Mouse (Mus musculus) stomach, embryonic 16.5 days (tissue): ENCODE results near the gene Usp5. TPM values are rescaled to one million over a fixed set of nuclear protein-coding genes. Genes with fewer than 3 reads are reported as not detected.

Experiments
- ATAC-seq: fragments of 200-750 bp; cut with Nextera tagmentation; 2 replicates; pipeline ENCODE4 v1.8.0; 2017; ENCODE audit warnings: moderate number of reproducible peaks, moderate TSS enrichment; ENCODE audit not compliant: insufficient read depth, low FRiP score
- H3K27ac ChIP-seq: fragments of 300-500 bp; sonication (generic); 2 replicates; pipeline ENCODE4 v1.5.1; 2014; ENCODE audit warnings: low read length
- H3K27me3 ChIP-seq: fragments of 300-500 bp; sonication (generic); 2 replicates; pipeline ENCODE4 v1.6.1; 2014; ENCODE audit warnings: low read length, control low read depth, mixed read lengths; ENCODE audit not compliant: control insufficient read depth, insufficient read depth
- H3K36me3 ChIP-seq: fragments of 300-500 bp; sonication (generic); 2 replicates; pipeline ENCODE4 v1.6.1; 2014; ENCODE audit warnings: low read length; ENCODE audit not compliant: control insufficient read depth, insufficient read depth
- H3K4me1 ChIP-seq: fragments of 300-500 bp; sonication (generic); 2 replicates; pipeline ENCODE4 v1.6.1; 2014; ENCODE audit warnings: low read length, control low read depth, mixed read lengths; ENCODE audit not compliant: control insufficient read depth, insufficient read depth
- H3K4me2 ChIP-seq: fragments of 300-500 bp; sonication (generic); 2 replicates; pipeline ENCODE4 v1.6.1; 2014; ENCODE audit warnings: low read depth, low read length, mixed read lengths
- H3K4me3 ChIP-seq: fragments of 300-500 bp; sonication (generic); replicated peaks from 2 replicates; pipeline ENCODE4 v1.5.1; 2014; ENCODE audit warnings: mild to moderate bottlenecking, low read length
- H3K9ac ChIP-seq: fragments of 300-500 bp; sonication (generic); 2 replicates; pipeline ENCODE4 v1.6.1; 2014; ENCODE audit warnings: low read length
- H3K9me3 ChIP-seq: fragments of 300-500 bp; sonication (generic); replicated peaks from 2 replicates; pipeline ENCODE4 v1.6.1; 2016; ENCODE audit warnings: low read length, control low read depth; ENCODE audit not compliant: control insufficient read depth
- WGBS: fragments of 180-500 bp; shearing (Covaris S2); extraction: QIAGEN DNeasy Blood & Tissue Kit; methylation state at CpG from one replicate; pipeline ENCODE4 v1.1.7; 2014; 5-methylcytosine and 5-hydroxymethylcytosine counted together
- polyA plus RNA-seq: library from polyadenylated mRNA; unstranded; fragments of >200 nt; fragmentation: Nextera tagmentation; extraction: Ambion mirVana; gene quantifications from 2 replicates; pipeline ENCODE4 v1.2.1, GENCODE M21; 2015

Gene Usp5
- polyA plus RNA-seq, 1 experiment from 2014 or later: 128 TPM

DNA sequence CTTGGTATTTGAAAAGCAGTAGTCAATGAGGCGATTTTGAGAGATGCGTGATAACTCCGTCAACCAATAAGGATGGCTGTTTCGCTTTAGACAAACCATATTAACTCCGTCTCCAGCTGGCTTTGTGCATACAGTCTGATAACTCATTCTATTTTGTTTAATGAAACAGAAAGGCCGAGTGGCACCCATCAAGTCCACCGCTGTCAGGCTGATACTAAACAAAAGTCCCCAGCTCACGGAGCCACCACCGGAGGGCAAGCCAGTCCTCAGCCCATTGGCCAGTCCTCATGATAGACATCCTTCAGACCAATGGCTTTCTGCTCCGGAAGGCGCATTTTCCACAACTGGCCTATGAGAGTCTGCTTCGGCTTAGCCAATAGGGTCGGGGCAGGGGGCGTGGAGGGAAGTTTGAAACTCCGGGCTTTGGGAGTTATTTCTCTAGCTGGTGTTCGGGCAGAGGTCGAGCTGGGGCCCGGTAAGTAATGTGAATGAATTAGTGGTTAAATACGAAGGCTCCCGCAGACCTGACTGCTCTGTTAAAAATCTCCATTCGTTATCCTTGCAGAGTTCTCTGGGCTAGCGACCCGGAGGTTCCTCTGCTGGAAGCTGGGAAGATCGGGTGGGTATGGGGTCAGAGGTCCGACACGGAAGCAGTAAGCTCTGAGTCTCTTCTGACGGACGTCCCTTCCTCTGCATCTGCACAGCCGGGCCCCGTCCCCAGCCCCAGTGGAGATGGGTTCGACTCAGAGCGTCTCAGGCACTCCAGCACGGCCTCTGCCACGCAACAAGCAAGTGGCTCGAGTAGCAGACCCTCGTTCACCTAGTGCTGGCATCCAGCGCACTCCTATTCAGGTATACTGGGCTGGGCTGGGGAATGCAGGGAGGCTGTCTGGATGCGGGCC lies 766 bp upstream of the Usp5 start:
- no peaks in the 10 kb centered on the region for H3K9me3 ChIP-seq
- H3K27ac ChIP-seq: peak overlapping the region; percentile 98
- H3K4me1 ChIP-seq: peaks cover 16% of the 10 kb centered on the region
- under 1% methylated on average over 38 of the region's 38 CpGs for WGBS
- peak overlapping the region; percentile 69 for H3K4me2 ChIP-seq
- H3K4me3 ChIP-seq: peak overlapping the region; percentile 68
- ATAC-seq: peak; percentile 85
- H3K27me3 ChIP-seq: no peaks in the 10 kb centered on the region
- peaks cover 11% of the 10 kb centered on the region; the same call in 1 of the 2 replicates for H3K36me3 ChIP-seq
- peak overlapping the region; percentile 82 for H3K9ac ChIP-seq

DNA sequence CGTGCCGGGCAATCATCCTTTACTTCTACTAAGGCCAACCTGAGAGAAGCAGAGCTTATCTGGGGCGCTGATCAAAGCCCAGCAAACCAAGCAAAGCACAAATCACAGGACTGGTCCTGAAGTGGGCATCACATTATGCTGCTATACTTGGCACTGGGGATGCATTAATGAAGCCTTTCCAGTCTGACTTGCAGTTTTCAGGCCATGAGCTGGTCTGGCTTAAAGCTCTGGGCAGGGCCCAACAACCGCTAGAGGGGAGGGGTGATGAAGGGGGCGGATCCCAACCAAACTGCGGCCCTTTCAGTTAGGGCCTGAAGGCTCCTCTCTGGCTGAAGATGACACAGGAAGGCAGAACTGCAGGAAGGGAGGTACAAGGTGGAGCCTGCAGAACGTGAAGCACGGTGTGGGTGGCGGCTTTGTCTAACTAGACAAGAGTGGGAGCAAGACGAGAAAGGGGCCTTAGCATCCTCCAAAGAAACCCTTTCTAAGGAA lies 1.1 kb downstream of the Usp5 start:
- H3K9ac ChIP-seq: peak overlapping the region; percentile 70
- H3K9me3 ChIP-seq: no peaks in the 10 kb centered on the region
- H3K27ac ChIP-seq: peak overlapping the region; percentile 65
- no peaks in the 10 kb centered on the region for H3K27me3 ChIP-seq
- peaks cover 16% of the 10 kb centered on the region for H3K4me1 ChIP-seq
- WGBS: 23% methylated on average over 10 of the region's 10 CpGs
- peaks cover 15% of the 10 kb centered on the region for H3K36me3 ChIP-seq
- H3K4me2 ChIP-seq: peak overlapping the region; percentile 88
- no peak for ATAC-seq
- peak overlapping the region; percentile 68 for H3K4me3 ChIP-seq

DNA sequence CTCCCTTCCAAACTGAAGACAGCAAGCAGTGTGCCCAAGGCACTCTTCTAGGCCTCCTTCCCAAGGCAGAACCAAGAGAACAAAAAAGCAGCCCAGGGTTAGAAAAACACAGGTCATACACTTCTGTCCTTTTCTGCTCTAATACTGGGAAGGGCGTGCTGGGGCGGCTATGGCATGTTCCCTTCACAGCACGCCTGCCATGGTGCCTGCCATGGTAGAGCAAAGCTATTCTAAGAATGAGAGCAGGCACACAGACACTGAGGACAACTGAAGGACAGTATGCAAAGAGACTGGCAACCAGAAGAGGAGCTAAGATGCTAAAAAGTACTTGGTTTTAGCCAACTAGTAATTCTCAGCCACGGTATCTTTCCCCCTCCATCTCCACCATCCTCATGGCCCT lies 7.2 kb downstream of the Usp5 start:
- Histone ChIP-seq H3K27ac (no peak overlapping the region), H3K27me3 (no peaks in the 10 kb centered on the region), H3K9me3 (no peaks in the 10 kb centered on the region), H3K9ac (no peak overlapping the region), H3K4me3 (no peak overlapping the region), H3K36me3 (peaks cover 30% of the 10 kb centered on the region), H3K4me2 (no peak overlapping the region), H3K4me1 (no peaks in the 10 kb centered on the region)
- ATAC-seq: no peak
- WGBS: 96% methylated on average over 4 of the region's 4 CpGs

DNA sequence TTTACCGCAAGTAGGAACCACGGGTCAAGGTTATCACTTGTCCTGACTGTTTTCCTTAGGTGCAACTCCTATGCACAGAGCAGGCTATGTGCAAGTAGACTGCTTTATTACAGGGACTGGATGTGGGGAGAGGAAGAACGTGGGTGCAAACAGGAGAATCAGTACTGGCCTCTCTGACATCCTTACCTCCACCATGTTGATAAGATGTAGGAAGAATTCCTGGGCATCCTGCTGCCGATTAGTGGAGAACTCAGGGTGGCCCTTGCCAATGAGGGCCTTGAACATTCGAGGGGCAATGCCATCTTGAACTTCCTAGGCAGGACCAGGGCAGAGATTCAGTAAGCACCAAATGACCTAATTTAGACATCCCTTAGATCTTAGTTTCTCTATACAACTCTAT lies 8.4 kb downstream of the Usp5 start:
- ATAC-seq: no peak
- Histone ChIP-seq H3K4me1 (no peaks in the 10 kb centered on the region), H3K9me3 (no peaks in the 10 kb centered on the region), H3K36me3 (peaks cover 26% of the 10 kb centered on the region), H3K9ac (no peak overlapping the region), H3K27ac (no peak overlapping the region), H3K27me3 (no peaks in the 10 kb centered on the region), H3K4me2 (no peak overlapping the region), H3K4me3 (no peak overlapping the region)
- 92% methylated on average over 5 of the region's 5 CpGs for WGBS

DNA sequence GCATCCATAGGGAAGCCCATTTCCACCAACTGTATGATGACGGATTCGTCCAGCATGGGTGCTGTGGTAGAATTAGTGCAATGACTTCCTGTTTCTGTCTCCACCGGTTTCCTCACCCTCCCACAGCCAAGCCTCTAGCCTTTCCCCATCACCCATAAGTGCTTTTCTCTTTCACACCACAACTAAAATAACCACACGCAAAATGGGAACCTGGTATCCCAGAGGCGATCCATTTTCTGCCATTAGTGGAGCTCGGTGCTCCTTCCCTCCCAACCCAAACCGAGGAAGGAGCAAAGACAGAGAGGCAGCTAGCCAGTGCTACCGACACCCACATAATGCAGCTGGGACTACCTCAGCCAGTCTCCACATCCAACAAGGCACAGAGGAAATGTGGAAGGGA lies 11.3 kb downstream of the Usp5 start:
- ATAC-seq: no peak
- Histone ChIP-seq H3K9ac (no peak overlapping the region), H3K27me3 (no peaks in the 10 kb centered on the region), H3K4me1 (peaks cover 9% of the 10 kb centered on the region), H3K4me2 (no peak overlapping the region), H3K27ac (no peak overlapping the region), H3K4me3 (no peak overlapping the region), H3K9me3 (no peaks in the 10 kb centered on the region), H3K36me3 (peaks cover 16% of the 10 kb centered on the region)
- 87% methylated on average over 8 of the region's 8 CpGs for WGBS

DNA sequence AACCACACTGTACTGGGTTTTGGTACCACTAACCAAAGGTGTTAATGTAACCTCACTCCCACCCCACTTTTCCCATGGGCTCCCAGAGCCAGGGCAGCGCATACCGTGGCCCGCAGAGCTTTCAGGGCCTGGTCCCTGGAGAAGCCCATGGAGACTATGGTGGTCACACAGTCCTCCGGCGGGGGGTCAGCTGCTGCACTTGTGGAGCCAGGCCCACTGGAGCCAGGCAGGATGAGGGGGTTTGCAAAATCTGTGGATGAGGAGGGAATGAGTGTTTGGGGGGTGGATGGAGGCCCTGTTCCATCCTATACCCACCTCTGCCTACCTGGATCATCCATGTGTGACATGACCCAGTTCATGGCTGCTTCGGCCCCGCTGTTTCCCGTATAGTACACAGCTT lies 11.7 kb downstream of the Usp5 start:
- no peak overlapping the region for H3K27ac ChIP-seq
- no peak overlapping the region for H3K4me2 ChIP-seq
- 93% methylated on average over 8 of the region's 8 CpGs for WGBS
- H3K4me3 ChIP-seq: no peak overlapping the region
- H3K27me3 ChIP-seq: no peaks in the 10 kb centered on the region
- H3K9ac ChIP-seq: no peak overlapping the region
- peaks cover 14% of the 10 kb centered on the region for H3K4me1 ChIP-seq
- ATAC-seq: no peak
- H3K9me3 ChIP-seq: no peaks in the 10 kb centered on the region
- H3K36me3 ChIP-seq: peaks cover 16% of the 10 kb centered on the region

DNA sequence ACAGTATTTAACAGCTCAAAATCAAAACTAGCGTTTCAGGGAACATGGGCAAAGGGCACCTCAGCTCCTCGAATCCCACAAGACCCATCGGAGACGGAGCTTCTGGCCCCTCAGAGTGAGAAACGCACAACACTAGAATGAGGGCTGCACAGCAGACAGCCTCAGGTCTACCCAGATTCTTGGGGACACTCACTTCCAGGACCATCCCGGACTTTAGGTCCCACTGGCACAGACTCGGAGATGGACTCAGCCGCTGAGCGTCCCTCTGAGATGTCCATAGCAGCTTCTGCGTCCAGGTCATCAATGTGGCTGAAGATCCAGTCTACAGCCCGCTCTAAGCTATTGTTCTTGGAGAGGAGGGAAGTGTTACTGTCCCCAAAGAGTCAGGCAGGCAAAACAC lies 12.2 kb downstream of the Usp5 start:
- H3K27ac ChIP-seq: no peak overlapping the region

DNA sequence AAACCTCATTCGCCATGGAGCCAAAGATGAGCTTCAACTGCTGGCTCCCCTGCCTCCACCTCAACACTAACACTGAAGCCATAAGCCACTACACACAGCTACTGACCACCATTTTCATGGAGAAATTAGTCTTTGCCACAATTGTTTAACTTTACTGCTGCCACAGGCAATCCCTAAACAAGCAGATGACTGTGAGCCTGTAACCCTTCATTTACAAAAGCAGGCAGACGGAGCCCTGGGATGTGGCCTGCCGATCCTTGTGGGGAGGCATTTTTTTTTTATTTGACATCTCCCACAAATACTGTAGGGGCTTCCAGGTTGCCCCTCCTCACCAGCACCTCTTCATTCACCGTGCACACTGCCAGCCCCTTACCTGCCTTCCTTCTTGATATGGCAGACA lies 12.7 kb downstream of the Usp5 start:
- no peaks in the 10 kb centered on the region for H3K27me3 ChIP-seq
- 74% methylated on average over 4 of the region's 4 CpGs for WGBS
- H3K4me1 ChIP-seq: peaks cover 21% of the 10 kb centered on the region
- no peak for ATAC-seq
- no peak overlapping the region for H3K4me3 ChIP-seq
- H3K36me3 ChIP-seq: peaks cover 22% of the 10 kb centered on the region
- no peak overlapping the region for H3K27ac ChIP-seq
- no peaks in the 10 kb centered on the region for H3K9me3 ChIP-seq
- no peak overlapping the region for H3K4me2 ChIP-seq
- no peak overlapping the region for H3K9ac ChIP-seq

More for the DNA sequence above, 12.2 kb downstream of the Usp5 start:
- WGBS: 96% methylated on average over 11 of the region's 11 CpGs
- Histone ChIP-seq H3K4me2 (no peak overlapping the region), H3K36me3 (peaks cover 16% of the 10 kb centered on the region), H3K27me3 (no peaks in the 10 kb centered on the region), H3K9me3 (no peaks in the 10 kb centered on the region), H3K4me3 (no peak overlapping the region), H3K9ac (no peak overlapping the region), H3K4me1 (peaks cover 17% of the 10 kb centered on the region)
- no peak for ATAC-seq

DNA sequence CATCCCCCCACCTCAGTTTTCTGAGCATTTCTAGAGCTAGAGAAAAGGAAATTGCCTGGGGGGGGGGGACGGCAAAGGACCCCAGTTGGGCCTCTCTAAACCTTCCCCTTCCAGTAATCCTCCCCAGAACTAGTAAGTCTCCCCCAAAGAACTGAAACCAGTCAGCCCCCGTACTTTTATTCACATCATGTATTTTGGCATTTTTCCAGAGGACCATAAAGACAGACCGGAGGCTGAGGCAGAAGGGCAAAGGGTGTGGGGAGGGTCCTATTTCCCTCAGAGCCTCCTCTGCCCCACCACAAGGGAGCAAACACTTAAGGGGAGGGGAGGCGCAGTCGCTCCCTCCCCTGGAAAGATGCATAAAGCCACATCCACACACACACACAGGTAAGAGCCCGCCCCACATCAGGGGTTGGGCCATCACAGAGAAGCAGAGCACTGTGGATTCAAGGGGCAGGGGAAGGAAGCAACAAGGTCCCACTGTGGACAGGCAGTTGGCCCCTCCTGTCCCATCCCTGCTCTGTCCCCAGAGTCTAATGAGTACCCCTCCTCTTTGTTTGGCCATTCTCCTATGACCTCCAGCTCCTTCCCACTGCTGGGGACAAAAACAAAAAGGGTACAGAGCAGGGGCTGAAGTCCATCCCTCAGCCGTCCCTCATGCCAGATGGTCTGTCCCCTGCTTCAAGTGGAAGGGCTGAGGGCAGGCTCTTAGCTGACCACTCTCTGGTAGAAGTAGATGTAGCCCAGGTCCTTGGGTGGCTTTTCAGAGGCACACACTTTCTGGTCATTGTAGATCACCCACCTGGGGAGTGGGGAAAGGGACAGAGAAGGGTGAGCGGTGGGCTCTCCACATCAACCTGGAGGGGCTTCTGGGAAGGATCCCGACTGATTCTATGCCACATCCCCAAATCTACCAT lies 14.2 kb downstream of the Usp5 start:
- Histone ChIP-seq H3K27me3 (no peaks in the 10 kb centered on the region), H3K4me2 (no peak overlapping the region), H3K4me1 (peaks cover 24% of the 10 kb centered on the region), H3K36me3 (peaks cover 21% of the 10 kb centered on the region), H3K9ac (no peak overlapping the region), H3K4me3 (no peak overlapping the region), H3K27ac (no peak overlapping the region), H3K9me3 (no peaks in the 10 kb centered on the region)
- ATAC-seq: no peak
- 67% methylated on average over 9 of the region's 9 CpGs for WGBS
